Mouse (Mus musculus) thymus, postnatal 10 days (tissue): ENCODE results near the gene Runx2.
A peak's percentile ranks its signal among the peaks of the same experiment; 100 is the strongest.

Source experiments
- DNase-seq, 2 experiments: peaks; one replicate each; pipeline ENCODE4 v3.0.0; 2021; ENCODE audit warnings: low spot score in 2 of 2

The Runx2 gene

GRCm38 (mm10) chr17:44768522-44768921, 46.1 kb downstream of the Runx2 start:
- no peak for DNase-seq

- no peak for DNase-seq
Measured at GRCm38 (mm10) chr17:44767375-44767774, 47.2 kb downstream of the Runx2 start.

- no peak for DNase-seq
Measured at GRCm38 (mm10) chr17:44766975-44767374, 47.6 kb downstream of the Runx2 start.

GRCm38 (mm10) chr17:44766318-44766717, 48.3 kb downstream of the Runx2 start:
- no peak for DNase-seq

- no peak for DNase-seq
Measured at GRCm38 (mm10) chr17:44745378-44745777, 69.2 kb downstream of the Runx2 start.

GRCm38 (mm10) chr17:44743780-44744179, 70.8 kb downstream of the Runx2 start:
- no peak for DNase-seq

GRCm38 (mm10) chr17:44742246-44742645, 72.4 kb downstream of the Runx2 start:
- DNase-seq: no peak

- DNase-seq: no peak
Measured at GRCm38 (mm10) chr17:44738121-44738637, 76.4 kb downstream of the Runx2 start.

GRCm38 (mm10) chr17:44737275-44738120, 77.1 kb downstream of the Runx2 start:
- DNase-seq: peak in 1 of 2 experiments; percentile 14

- DNase-seq: peak; percentile 48 to 69
Measured at GRCm38 (mm10) chr17:44735991-44736561, 78.5 kb downstream of the Runx2 start.

GRCm38 (mm10) chr17:44735223-44735990, 79.2 kb downstream of the Runx2 start:
- DNase-seq: peak; percentile 31 to 42

- peak; percentile 17 to 23 for DNase-seq
Measured at GRCm38 (mm10) chr17:44734501-44735222, 79.9 kb downstream of the Runx2 start.

GRCm38 (mm10) chr17:44733544-44734310, 80.9 kb downstream of the Runx2 start:
- DNase-seq: no peak

- no peak for DNase-seq
Measured at GRCm38 (mm10) chr17:44728464-44728863, 86.1 kb downstream of the Runx2 start.

GRCm38 (mm10) chr17:44727675-44728074, 86.9 kb downstream of the Runx2 start:
- no peak for DNase-seq

GRCm38 (mm10) chr17:44724805-44725480, 89.7 kb downstream of the Runx2 start:
- no peak for DNase-seq

- DNase-seq: no peak
Measured at GRCm38 (mm10) chr17:44724255-44724654, 90.3 kb downstream of the Runx2 start.

- no peak for DNase-seq
Measured at GRCm38 (mm10) chr17:44722103-44722792, 92.3 kb downstream of the Runx2 start.

GRCm38 (mm10) chr17:44718591-44718990, 96.0 kb downstream of the Runx2 start:
- DNase-seq: no peak

- no peak for DNase-seq
Measured at GRCm38 (mm10) chr17:44718036-44718435, 96.6 kb downstream of the Runx2 start.
